Mouse (Mus musculus) embryo, embryonic 9.5 days (tissue): ENCODE measurements at regions not wholly inside any gene's neighbourhood (a gene's known extent, or its start where the extent isn't known, plus 50 kb on each side); places are given as distances from the start of the nearest gene placed in this dataset.

Source experiments
- DNase-seq: peaks from one replicate; pipeline ENCODE4 v3.0.0-alpha.2; 2017; ENCODE audit errors: extremely low spot score

DNA sequence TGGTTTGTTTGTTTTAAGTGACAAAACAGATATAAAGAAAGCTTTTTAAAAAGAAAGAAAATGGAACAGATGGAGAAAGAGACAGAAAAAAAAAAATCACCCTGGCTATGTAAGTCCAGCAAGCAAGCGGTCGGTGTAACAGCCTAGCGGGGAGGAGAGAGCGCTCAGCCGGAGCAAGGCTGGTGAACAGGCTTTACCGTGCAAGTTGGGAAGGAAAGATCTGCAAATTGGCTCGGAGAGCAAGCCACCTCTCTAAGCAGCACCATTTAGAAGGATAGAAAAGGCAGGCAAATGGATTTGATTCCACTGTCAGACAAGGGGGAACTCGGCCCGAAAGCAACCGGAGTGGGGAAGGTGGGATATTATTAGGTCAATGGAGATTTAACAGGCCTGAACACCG, 59.9 kb upstream of the Ppp2r5c start:
- no peak for DNase-seq

DNA sequence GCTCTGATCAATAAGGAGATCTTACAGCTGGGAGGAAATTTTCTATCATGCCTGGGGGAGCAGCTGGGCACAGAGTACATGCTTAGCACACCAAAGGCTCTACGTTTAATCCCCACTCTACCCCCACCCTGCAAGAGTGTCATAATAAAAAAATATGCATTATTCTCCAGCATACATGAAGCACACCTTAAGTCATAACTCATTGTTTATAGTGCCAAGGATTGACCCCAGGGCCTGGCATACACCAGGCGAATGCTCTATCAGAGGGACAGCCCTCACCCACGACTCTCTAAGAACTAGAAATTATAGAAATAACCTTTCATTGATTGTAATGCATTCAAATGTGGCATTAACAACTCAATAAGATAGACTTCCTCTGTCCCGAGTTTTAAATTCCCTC, 59.4 kb upstream of the Ppp2r5c start:
- DNase-seq = no peak

DNA sequence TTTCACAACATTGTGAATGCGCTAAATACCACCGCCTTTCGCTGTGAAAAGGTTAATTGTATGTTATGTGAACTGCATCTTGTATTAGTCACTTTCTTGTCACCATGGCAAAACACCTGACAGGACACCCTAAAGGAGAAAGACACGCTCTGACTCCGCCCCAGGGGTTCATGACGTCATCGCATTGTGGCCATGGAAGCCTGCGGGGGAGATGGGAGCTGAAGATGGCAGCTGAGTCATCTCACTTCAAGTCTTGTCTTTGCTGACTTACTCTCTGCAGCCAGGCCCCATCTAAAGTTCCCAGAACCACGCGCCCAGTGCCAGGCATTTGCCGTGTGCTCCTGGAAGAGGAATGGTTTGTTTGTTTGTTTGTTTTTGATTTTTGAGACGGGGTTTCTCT, 57.5 kb upstream of the Ppp2r5c start:
- no peak for DNase-seq

DNA sequence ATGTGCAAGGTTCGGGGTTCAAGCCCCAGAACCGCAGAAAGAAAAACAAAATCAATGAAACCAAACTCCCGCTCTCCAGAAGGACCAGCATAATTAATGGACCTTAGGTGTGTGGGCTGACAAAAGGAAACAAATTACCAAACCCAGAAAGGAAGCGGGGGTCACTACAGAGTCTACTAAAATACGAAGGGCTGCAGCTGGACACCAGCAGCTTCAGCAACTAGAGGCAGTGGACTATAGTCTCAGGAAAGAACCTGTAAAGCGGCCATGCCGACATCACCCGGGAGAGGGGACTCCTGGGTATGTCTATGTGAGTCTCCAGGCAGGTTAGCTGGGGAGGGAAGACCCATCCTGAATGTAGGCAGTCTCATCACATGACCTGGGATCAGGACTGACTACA, 55.5 kb upstream of the Ppp2r5c start:
- DNase-seq = no peak

DNA sequence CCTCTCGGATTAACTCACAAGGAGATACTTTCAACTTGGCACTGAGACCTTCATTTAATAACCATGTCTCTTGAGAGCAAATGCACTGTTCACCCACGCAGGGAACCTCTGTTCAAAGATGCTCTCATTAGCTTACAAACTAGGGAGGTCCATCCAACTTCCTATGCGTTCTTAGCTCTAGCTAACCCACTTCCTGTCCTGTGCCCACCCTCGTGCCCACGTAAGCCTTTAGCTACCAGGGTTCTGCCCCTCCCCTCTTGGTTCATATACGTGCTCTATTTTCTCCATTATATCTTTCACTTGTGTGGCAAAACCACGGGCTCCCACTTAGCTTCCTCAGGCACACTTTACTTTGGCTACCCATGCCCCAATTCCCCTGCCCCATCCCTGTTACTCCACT, 53.4 kb upstream of the Ppp2r5c start:
- DNase-seq = no peak
